Mouse (Mus musculus) thymus, adult 2 months (tissue): Measurements from ENCODE around the gene Bysl. TPM values are rescaled to one million over a fixed set of nuclear protein-coding genes. Genes with fewer than 3 reads are reported as not detected.

Experiments
- DNase-seq: peaks from one replicate; pipeline ENCODE4 v3.0.0; 2021
- H3K27ac ChIP-seq: fragments of 200-500 bp; 2 replicates; pipeline ENCODE4 v1.5.1; 2012; ENCODE audit warnings: low read length, control low read depth; ENCODE audit not compliant: control insufficient read depth, insufficient read depth
- H3K27me3 ChIP-seq: fragments of 200-500 bp; 2 replicates; pipeline ENCODE4 v1.6.1; 2012; ENCODE audit warnings: mild to moderate bottlenecking, low read length, moderate library complexity, mixed read lengths; ENCODE audit not compliant: control insufficient read depth, insufficient read depth
- H3K36me3 ChIP-seq: fragments of 200-500 bp; 2 replicates; pipeline ENCODE4 v1.6.1; 2012; ENCODE audit warnings: mild to moderate bottlenecking, low read length, moderate library complexity; ENCODE audit not compliant: control insufficient read depth, insufficient read depth
- H3K4me1 ChIP-seq: fragments of 200-500 bp; replicated peaks from 2 replicates; pipeline ENCODE4 v1.6.1; 2012; ENCODE audit warnings: low read length; ENCODE audit not compliant: control insufficient read depth, insufficient read depth
- H3K4me3 ChIP-seq: fragments of 200-500 bp; 2 replicates; pipeline ENCODE4 v1.5.1; 2012; ENCODE audit warnings: mild to moderate bottlenecking, low read length, control low read depth, moderate library complexity; ENCODE audit not compliant: control insufficient read depth, insufficient read depth
- CTCF ChIP-seq: fragments of 200-500 bp; IDR thresholded peaks from 2 replicates; pipeline ENCODE4 v1.5.1; 2012; ENCODE audit warnings: mild to moderate bottlenecking, control low read depth, low read length, moderate library complexity, borderline replicate concordance; ENCODE audit not compliant: control insufficient read depth, poor library complexity, insufficient read depth; ENCODE audit errors: extremely low read depth
- POLR2A ChIP-seq: fragments of 200-500 bp; IDR thresholded peaks from 2 replicates; pipeline ENCODE4 v1.6.1; 2012; ENCODE audit warnings: mild to moderate bottlenecking, low read length, control low read depth, moderate library complexity; ENCODE audit not compliant: control insufficient read depth, poor library complexity, insufficient read depth; ENCODE audit errors: extremely low read depth
- WGBS: fragments of 180-500 bp; shearing (Covaris S2); methylation state at CpG from one replicate; pipeline ENCODE4 v1.1.7; 2018; 5-methylcytosine and 5-hydroxymethylcytosine counted together
- polyA plus RNA-seq: library from polyadenylated mRNA; depleted of rRNA; stranded (reverse); fragments of >200 nt; gene quantifications from 2 replicates; pipeline ENCODE4 v1.2.3, GENCODE M21; 2012

Bysl gene
- polyA plus RNA-seq, 1 experiment = 14.2 TPM

DNA sequence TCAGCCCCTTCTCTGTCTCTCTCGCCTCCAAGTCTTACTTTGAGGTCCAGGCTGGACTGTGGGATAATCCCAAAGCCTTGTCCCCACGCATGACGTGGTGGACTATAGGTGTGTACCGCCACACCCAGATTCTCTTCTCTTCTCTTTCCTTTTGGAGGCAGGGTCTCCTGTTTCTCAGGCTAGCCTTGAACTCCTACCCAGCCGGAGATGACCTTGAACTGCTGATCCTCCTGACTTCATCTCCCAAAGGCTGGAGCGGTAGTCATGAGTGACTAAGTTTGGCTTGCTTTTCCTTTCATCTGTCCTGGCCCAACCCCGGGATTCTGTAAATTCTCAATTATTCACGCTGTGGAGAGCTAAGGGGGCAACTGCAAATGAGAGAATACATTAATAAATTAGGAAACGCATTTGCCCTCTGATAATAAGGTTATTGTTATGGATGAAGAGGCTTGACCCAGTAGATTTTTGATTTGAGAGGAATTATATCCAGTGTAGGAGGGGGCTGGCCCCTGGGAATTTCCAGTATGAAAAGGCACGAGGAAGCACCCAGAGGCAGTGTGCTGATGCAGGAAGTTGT lies 42.3 kb downstream of the Bysl start:
- Histone ChIP-seq H3K4me1 (peaks cover 21% of the 10 kb centered on the region), H3K27me3 (no peaks in the 10 kb centered on the region), H3K4me3 (no peak overlapping the region), H3K36me3 (peaks cover 45% of the 10 kb centered on the region), H3K27ac (no peak overlapping the region)
- TF ChIP-seq POLR2A (no peak), CTCF (no peak)
- WGBS = 92% methylated on average over 10 of the region's 10 CpGs
- no peak for DNase-seq

DNA sequence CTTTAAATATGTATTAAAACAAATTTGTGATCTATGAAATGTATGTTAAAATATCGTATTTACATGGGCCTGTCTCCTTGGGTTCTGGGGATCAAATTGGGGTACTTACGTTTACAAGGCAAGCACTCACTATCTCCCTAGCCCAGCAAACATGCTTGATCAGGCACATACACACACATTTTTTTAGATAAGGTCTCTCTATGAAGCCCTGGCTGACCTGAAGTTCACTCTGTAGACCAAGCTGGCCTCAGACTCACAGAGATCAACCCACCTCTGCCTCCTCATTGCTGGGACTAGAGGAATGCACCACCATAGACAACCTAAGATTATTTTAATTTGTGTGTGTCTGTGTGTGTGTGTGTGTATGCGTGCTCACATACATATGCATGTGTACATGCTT lies 42.9 kb downstream of the Bysl start:
- peaks cover 47% of the 10 kb centered on the region for H3K36me3 ChIP-seq
- no peaks in the 10 kb centered on the region for H3K27me3 ChIP-seq
- peaks cover 20% of the 10 kb centered on the region for H3K4me1 ChIP-seq
- no peak for DNase-seq
- H3K27ac ChIP-seq = no peak overlapping the region
- WGBS = 98% methylated on average over 3 of the region's 3 CpGs
- TF ChIP-seq POLR2A (no peak), CTCF (no peak)
- H3K4me3 ChIP-seq = no peak overlapping the region

DNA sequence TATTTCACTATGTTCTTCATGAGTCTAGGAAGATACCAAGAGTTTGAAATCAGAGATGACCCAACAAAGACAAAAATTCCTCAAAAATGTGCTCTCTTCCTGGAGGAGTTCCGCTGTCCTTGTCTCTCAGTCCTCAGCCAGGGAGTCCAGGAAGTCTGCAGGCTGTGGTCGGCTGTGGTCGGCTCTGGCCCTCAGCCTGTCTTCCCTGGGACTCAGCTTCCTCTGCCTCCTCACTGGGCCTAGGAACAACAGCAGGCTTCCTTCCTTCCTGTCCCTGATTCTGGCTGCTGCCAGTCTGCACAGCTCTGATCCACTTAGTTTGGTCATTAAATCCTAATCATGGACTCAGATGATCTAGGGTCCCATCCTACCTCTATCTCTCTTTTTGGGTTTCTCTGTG lies 44.0 kb downstream of the Bysl start:
- H3K27ac ChIP-seq = 0 out of 2 replicates have a peak overlapping the region, but pooled peaks have one; percentile 21
- DNase-seq = no peak
- WGBS = 58% methylated on average over 3 of the region's 3 CpGs

DNA sequence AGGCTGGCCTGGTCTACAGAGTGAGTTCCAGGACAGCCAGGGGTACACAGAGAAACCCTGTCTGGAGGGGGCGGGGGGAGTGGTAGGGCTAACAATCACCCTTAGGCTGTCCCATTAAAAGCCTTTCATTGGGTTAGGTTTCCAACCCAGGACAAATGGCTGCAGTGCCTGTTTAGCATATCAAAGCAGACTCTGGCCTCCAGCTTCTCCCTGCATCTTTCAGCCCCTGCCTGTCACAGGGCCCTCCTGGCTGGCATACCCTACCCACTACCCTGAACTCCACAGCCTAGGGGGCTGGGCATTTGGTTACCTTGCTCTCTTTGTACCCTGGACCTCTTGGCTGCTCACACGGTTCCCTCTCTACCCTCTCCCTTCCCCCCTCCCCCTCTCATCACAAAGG lies 45.2 kb downstream of the Bysl start:
- Histone ChIP-seq H3K36me3 (peaks cover 49% of the 10 kb centered on the region), H3K27me3 (no peaks in the 10 kb centered on the region), H3K4me1 (peaks cover 22% of the 10 kb centered on the region), H3K4me3 (no peak overlapping the region), H3K27ac (no peak overlapping the region)
- no peak for DNase-seq
- TF ChIP-seq POLR2A (no peak), CTCF (no peak)
- 81% methylated on average over 2 of the region's 2 CpGs for WGBS

More for the DNA sequence above, 44.0 kb downstream of the Bysl start:
- H3K27me3 ChIP-seq = no peaks in the 10 kb centered on the region
- no peak overlapping the region for H3K4me3 ChIP-seq
- H3K4me1 ChIP-seq = peaks cover 25% of the 10 kb centered on the region
- TF ChIP-seq CTCF (no peak), POLR2A (no peak)
- H3K36me3 ChIP-seq = peaks cover 57% of the 10 kb centered on the region

DNA sequence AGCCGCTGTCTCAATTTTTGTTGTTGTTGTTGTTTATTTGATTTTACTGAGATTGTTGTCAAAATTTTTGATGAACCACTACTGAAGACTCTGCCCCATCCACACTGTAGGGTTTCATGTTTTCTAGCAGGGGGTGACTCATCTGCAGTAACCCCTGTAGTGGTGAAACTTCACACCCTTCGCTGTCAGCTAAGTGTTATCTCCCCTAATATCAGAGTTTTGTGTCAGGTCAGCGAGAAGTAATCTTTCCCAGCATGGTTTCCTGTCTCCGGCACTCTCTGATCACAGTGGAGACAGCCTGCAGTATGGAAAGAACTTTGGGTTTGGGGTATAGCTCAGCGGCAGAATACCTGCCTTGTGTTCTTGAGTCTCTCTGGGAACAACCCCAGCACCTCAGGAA lies 46.7 kb downstream of the Bysl start:
- 75% methylated on average over 5 of the region's 5 CpGs for WGBS
- no peaks in the 10 kb centered on the region for H3K27me3 ChIP-seq
- TF ChIP-seq CTCF = no peak
- TF ChIP-seq POLR2A = no peak

DNA sequence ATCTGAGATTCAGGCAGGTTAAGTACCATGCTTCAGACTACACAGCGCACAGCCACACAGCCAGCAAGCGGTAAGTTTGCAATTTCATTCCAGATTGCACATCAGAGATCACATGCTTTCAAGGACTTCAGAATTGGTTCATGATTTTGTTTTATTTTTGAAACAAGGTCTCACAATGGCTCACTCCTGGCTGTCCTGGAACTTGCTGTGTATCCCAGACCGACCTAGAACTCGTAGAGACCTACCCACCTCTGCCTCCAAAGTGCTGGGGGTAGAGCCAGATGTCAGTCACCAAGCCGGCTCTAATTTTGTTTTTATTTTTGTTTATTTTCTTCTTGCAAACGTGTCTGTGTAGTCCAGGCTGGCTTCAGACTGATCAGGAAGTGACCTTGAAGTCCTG lies 48.4 kb downstream of the Bysl start:
- TF ChIP-seq POLR2A (no peak), CTCF (no peak)
- Histone ChIP-seq H3K27ac (no peak overlapping the region), H3K4me1 (peaks cover 24% of the 10 kb centered on the region), H3K36me3 (peaks cover 55% of the 10 kb centered on the region), H3K27me3 (no peaks in the 10 kb centered on the region), H3K4me3 (no peak overlapping the region)
- no peak for DNase-seq
- WGBS = 93% methylated on average over 6 of the region's 6 CpGs

More for the DNA sequence above, 46.7 kb downstream of the Bysl start:
- no peak overlapping the region for H3K4me3 ChIP-seq
- DNase-seq = no peak
- peak overlapping the region; percentile 7; the same call in 1 of the 2 replicates for H3K27ac ChIP-seq
- peaks cover 45% of the 10 kb centered on the region for H3K36me3 ChIP-seq
- H3K4me1 ChIP-seq = peaks cover 26% of the 10 kb centered on the region

DNA sequence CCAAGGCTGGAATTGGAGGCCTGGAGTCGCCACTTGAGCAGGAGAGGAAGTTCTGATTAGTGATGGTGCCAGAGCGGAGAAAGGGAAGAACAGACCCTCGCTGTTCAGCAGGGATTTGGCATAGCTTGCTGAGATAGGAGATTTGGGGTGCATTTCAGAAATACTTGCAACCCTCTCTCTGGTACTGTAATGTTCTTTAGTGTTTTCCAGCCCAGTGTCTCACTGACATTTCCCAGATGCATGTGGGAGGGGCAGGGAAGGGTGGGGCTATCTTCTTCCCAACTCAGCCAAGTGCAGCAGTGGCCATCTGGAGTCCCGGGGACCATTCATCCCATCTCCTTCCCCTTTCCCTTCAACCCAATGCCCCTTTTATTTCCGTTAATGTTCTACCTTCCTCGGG lies 51.6 kb downstream of the Bysl start:
- peaks cover 63% of the 10 kb centered on the region for H3K36me3 ChIP-seq
- peaks cover 37% of the 10 kb centered on the region for H3K4me1 ChIP-seq
- TF ChIP-seq CTCF = no peak
- TF ChIP-seq POLR2A = no peak
- WGBS = 95% methylated on average over 6 of the region's 6 CpGs
- no peak overlapping the region for H3K4me3 ChIP-seq
- no peaks in the 10 kb centered on the region for H3K27me3 ChIP-seq
- DNase-seq = no peak
- no peak overlapping the region for H3K27ac ChIP-seq
